Mouse (Mus musculus) liver, adult (tissue): ENCODE results near the gene Brat1.

Experiments
- GATA4 ChIP-seq: IDR thresholded peaks from 2 replicates; pipeline ENCODE4 v1.6.1; 2014; ENCODE audit warnings: mild to moderate bottlenecking, low read length; ENCODE audit not compliant: insufficient replicate concordance

The Brat1 gene

DNA sequence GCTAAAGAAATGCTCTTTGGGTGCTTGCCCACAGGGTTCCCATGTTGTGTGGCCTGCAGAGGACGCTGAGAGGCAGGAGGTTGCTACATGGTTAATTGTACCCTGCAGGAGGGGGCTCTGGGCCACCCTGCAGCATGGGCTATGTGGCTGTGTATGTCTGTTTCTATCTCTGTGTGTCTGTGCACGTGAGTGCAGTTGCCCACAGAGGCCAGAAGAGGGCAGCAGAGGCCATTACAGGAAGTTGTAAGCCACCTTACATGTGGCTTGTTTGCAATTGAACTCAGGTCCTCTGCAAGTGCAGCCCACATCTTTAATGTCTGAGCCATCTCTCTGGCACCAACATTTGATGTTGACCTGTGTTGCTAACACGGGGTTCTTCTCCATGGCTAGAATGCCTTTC is 47.8 kb downstream of the Brat1 start:
- TF ChIP-seq GATA4 = no peak

DNA sequence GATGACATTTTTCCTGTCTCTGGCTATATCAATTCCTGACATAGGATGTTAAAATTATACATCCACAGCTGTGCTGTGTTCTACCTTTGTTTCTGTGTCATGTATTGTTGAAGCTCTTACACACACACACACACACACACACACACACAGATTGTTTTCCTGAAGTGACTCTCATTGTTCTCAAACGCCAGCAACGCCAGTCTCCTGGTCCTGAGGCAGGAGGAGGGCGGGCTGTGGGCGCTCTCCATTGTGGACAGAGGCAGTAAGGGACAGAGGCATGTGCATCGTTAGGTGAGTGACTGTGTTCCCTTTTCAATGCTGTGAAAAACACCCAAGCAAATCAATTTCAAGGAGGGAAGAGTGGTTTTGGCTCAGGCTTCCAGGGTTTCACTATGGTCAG is 48.4 kb downstream of the Brat1 start:
- no peak for TF ChIP-seq GATA4

- TF ChIP-seq GATA4 = no peak
Observed at GRCm38 (mm10) chr5:140758864-140759263, 54.1 kb downstream of the Brat1 start.

GRCm38 (mm10) chr5:140762540-140762939 is 57.7 kb downstream of the Brat1 start:
- TF ChIP-seq GATA4 = no peak

GRCm38 (mm10) chr5:140764921-140765613 is 60.3 kb downstream of the Brat1 start:
- TF ChIP-seq GATA4 = peak; percentile 56; the same call in 1 of the 2 replicates

DNA sequence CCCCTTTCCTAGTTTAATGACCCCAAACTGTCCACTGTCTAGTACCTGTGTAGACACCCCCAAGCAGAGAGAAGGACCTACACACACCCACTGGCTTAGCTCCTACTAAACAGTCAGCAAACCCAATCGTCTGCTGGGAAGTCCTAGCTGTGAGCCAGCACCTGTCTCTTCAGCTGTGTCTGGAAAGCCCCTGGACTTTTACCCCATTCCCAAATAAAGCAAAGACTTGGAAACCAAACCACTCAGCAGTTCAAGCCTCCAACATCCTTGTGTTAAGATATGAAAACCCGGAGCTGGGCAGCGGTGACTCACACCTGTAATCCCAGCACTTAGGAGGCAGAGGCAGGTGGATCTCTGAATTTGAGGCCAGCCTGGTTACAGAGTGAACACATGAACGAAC is 61.8 kb downstream of the Brat1 start:
- no peak for TF ChIP-seq GATA4

DNA sequence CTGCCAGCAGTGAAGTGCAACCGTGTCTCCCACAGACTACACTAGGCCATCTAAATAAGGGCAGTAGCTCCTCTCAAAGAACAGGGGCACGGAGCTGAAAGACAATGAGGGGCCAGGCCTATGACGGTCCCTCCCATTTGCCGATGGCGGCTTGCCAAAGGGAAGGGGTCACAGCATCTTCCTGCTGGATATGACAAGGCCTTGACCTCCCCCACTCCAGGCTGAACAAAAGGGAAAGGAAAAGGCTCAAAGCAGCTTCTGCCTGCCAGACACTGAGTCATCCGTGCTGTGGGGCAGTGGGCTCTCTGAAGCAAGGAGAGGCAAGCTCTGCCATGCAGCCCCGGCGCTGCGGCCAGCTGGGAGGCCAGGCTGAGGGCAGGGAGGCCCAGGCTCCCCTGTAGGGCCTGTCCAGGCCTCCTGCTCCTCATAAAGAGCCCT is 62.9 kb downstream of the Brat1 start:
- TF ChIP-seq GATA4 = peak; percentile 53; the same call in 1 of the 2 replicates

DNA sequence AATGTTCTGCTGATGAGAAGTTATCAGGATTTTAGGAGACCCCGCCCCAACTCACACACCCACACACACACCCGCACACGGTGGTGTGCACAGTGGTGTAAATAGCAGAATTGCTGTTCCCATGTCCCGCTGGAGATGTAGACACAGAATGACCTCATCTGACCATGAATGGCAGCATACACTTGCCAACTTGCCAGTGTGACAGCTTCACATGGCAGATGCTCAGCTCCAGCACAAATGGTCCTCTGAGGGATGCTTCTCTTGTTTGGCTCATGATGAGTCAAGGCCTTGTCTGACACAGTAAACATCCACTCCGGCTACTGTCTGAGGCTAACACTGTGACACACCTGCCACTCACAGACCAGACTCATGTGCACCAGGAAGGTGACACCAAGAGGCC is 63.5 kb downstream of the Brat1 start:
- no peak for TF ChIP-seq GATA4
